ENCODE assay signal across 9 mouse cellular contexts in the genomic region with DNA sequence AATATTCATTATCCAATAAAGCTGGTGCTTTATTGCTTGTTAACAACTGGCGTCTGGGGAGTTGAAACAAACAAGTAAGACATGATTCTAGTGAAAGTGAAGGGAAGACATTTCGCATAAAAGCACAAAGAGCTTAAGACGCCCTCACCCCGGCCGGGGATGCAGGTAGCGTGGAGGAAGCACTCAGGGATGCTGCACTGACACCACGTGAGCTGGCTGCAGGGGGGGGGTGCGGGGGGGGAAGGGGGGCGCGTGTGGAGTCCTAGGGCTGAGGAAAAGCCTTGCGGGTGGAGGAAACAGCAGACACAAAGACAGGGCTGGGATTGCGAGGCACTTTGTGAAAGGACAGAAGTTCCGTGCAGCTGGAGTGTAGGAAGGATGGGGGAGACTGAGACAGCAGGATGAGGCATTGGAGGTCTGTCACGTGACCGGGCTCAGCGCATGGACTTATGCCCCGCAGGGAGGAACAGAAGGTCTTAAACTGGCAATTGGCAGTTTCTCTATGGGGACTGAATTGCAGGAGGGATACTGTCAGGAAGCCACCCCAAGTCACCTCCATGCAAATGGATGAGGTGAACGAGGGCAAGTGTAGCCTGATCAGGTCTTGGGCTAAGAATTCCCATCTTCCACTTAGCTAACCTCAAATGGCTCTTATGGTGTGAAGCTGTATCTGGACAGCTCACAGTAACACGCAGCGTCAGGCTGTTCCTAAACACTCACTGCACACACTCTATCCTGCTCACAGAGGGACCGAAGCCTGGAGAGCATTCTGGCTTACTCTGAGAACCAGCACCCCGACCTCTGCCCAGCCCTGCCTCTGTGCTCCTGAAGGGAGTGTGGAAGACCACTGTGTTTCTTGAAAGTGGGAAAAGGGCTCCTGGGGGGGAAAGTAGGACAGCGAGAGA. TPM values are rescaled to one million over a fixed set of nuclear protein-coding genes. Genes with fewer than 3 reads are reported as not detected.
DNase-seq lines count a peak whose midpoint lies in the region; ATAC-seq lines count a peak whose summit lies in the region.
"Had no signal": no experiment of that assay in that cellular context is flagged by ENCODE, and none has a peak within 500 bp of the region (broad histone marks: within the 10 kb centered on the region; RNA-seq: fewer than 3 reads in every experiment).

No protein-coding gene starts in this region.

- no peaks in the 10 kb centered on the region for H3K36me3 ChIP-seq in hindbrain, embryonic 11.5 days (ENCODE audit: control insufficient read depth, insufficient read depth, low read length)
- H3K36me3 ChIP-seq in stomach, embryonic 16.5 days (ENCODE audit: control insufficient read depth, insufficient read depth, low read length): no peaks in the 10 kb centered on the region
- H3K36me3 ChIP-seq: liver, embryonic 13.5 days had no signal

- H3K4me3 ChIP-seq in hindbrain, embryonic 11.5 days (ENCODE audit: low read depth, low read length): peak overlapping the region; percentile 37
- peak overlapping the region; percentile 30 for H3K4me3 ChIP-seq in stomach, embryonic 16.5 days (replicated peaks; ENCODE audit: low read length)
- H3K4me3 ChIP-seq: liver, embryonic 13.5 days had no signal

- peak; percentile 26 to 48 for DNase-seq in layer of hippocampus, adult 18-20 months (ENCODE audit: low spot score in 2 of 2)
- DNase-seq in layer of hippocampus, postnatal 36 days: no peak
- DNase-seq in cerebellum, postnatal 10 days: peak; percentile 80 to 83
- DNase-seq in hindbrain, embryonic 11.5 days (ENCODE audit: low spot score): peak; percentile 73
- no peak for DNase-seq in testis, postnatal 10 days (ENCODE audit: low spot score)
- no peak for DNase-seq in adrenal gland, adult 18-20 months (ENCODE audit: low spot score in 2 of 2)

- 13% methylated on average over 20 of the region's 23 CpGs for WGBS in hindbrain, embryonic 11.5 days
- WGBS in stomach, embryonic 16.5 days: 18% methylated on average over 20 of the region's 23 CpGs

- peak; percentile 81 for ATAC-seq in hindbrain, embryonic 11.5 days (ENCODE audit: low FRiP score)
- ATAC-seq in megakaryocyte progenitor cell, adult 5-6 weeks (replicated peaks; ENCODE audit: poor library complexity): 0 out of 2 replicates have a peak, but pooled peaks have one; percentile 12
- no peak for ATAC-seq in stomach, embryonic 16.5 days (ENCODE audit: insufficient read depth, low FRiP score)

- H3K4me2 ChIP-seq in hindbrain, embryonic 11.5 days (replicated peaks; ENCODE audit: low read depth, low read length): peak overlapping the region; percentile 62
- peak overlapping the region; percentile 47 for H3K4me2 ChIP-seq in stomach, embryonic 16.5 days (ENCODE audit: low read depth, low read length)
- H3K4me2 ChIP-seq: liver, embryonic 13.5 days had no signal

- H3K27ac ChIP-seq in hindbrain, embryonic 11.5 days (ENCODE audit: low read depth, low read length): no peak overlapping the region
- H3K27ac ChIP-seq in stomach, embryonic 16.5 days (ENCODE audit: low read length): no peak overlapping the region
- H3K27ac ChIP-seq: liver, embryonic 13.5 days had no signal

- no peaks in the 10 kb centered on the region for H3K4me1 ChIP-seq in hindbrain, embryonic 11.5 days (replicated peaks; ENCODE audit: control insufficient read depth, insufficient read depth, low read length)
- H3K4me1 ChIP-seq in stomach, embryonic 16.5 days (ENCODE audit: control insufficient read depth, insufficient read depth, low read length): no peaks in the 10 kb centered on the region

- peak overlapping the region; percentile 35; the same call in 1 of the 2 replicates for H3K9ac ChIP-seq in hindbrain, embryonic 11.5 days (ENCODE audit: low read depth, low read length)
- peak overlapping the region; percentile 20; the same call in 1 of the 2 replicates for H3K9ac ChIP-seq in stomach, embryonic 16.5 days (ENCODE audit: low read length)
- H3K9ac ChIP-seq: liver, embryonic 13.5 days had no signal

- no peaks in the 10 kb centered on the region for H3K9me3 ChIP-seq in hindbrain, embryonic 11.5 days (ENCODE audit: control insufficient read depth, low read length)
- 0 out of 2 replicates have a peak, but pooled peaks cover 3% of the 10 kb centered on the region for H3K9me3 ChIP-seq in stomach, embryonic 16.5 days (replicated peaks; ENCODE audit: control insufficient read depth, low read length)

- H3K27me3 ChIP-seq in hindbrain, embryonic 11.5 days (ENCODE audit: control insufficient read depth, insufficient read depth, low read length): no peaks in the 10 kb centered on the region
- H3K27me3 ChIP-seq in stomach, embryonic 16.5 days (ENCODE audit: control insufficient read depth, insufficient read depth, low read length): no peaks in the 10 kb centered on the region
- H3K27me3 ChIP-seq: liver, embryonic 13.5 days had no signal

RNA-seq across cellular contexts. Expression of a gene that starts 49.2 kb away (rescaled TPM):
- 100 to 1,000 TPM; 216 to 233 TPM for total RNA-seq in layer of hippocampus, adult 18-20 months (2021)
- total RNA-seq in layer of hippocampus, postnatal 36 days (2021): 100 to 1,000 TPM; 227 TPM
- 5.0 and 6.0 TPM in 2 replicates for polyA plus RNA-seq in hindbrain, embryonic 11.5 days (2014; fragmentation: Nextera tagmentation; extraction: Ambion mirVana)
- not detected in 2 replicates for total RNA-seq in megakaryocyte progenitor cell, adult 5-6 weeks (2015)
- not detected in 2 replicates for total RNA-seq in megakaryocyte progenitor cell, adult 5-6 weeks (2017)
- polyA plus RNA-seq in stomach, embryonic 16.5 days (2015; fragmentation: Nextera tagmentation; extraction: Ambion mirVana): 0.60 and 0.71 TPM in 2 replicates
- 1 to 10 TPM in 1 of 2 experiments, under 1 TPM in 1; 0.51 to 1.2 TPM for total RNA-seq in adrenal gland, adult 18-20 months (2021)

Comparison
In these comparisons a context has a peak if more than half of its experiments do, and no peak if none do; other contexts are left out.
1. DNase-seq: peak in layer of hippocampus, adult 18-20 months (2 of 2), cerebellum, postnatal 10 days (2 of 2) and hindbrain, embryonic 11.5 days (single experiment); none in layer of hippocampus, postnatal 36 days (0 of 2), testis, postnatal 10 days (single experiment) and adrenal gland, adult 18-20 months (0 of 2).
2. RNA of a gene that starts 49.2 kb away (total RNA-seq): 216 to 233 TPM in layer of hippocampus, adult 18-20 months and 227 TPM in layer of hippocampus, postnatal 36 days; 0.51 to 1.2 TPM in adrenal gland, adult 18-20 months and not detected in megakaryocyte progenitor cell, adult 5-6 weeks; every median in the first group is over 10 times any median in the second.